Mouse (Mus musculus) embryonic facial prominence, embryonic 14.5 days (tissue): Measurements from ENCODE around the gene Pithd1. TPM values are rescaled to one million over a fixed set of nuclear protein-coding genes. Genes with fewer than 3 reads are reported as not detected.
A peak's percentile ranks its signal among the peaks of the same experiment; 100 is the strongest.

Source experiments
- ATAC-seq: fragments of 200-750 bp; cut with Nextera tagmentation; 2 replicates; pipeline ENCODE4 v1.8.0; 2017; ENCODE audit warnings: low read depth, moderate number of reproducible peaks, moderate TSS enrichment
- DNase-seq: peaks from one replicate; pipeline ENCODE4 v3.0.0-alpha.2; 2015; ENCODE audit warnings: low spot score
- H3K27ac ChIP-seq: fragments of 300-500 bp; sonication (generic); replicated peaks from 2 replicates; pipeline ENCODE4 v1.5.1; 2014; ENCODE audit warnings: low read depth, mild to moderate bottlenecking, low read length, moderate library complexity
- H3K27me3 ChIP-seq: fragments of 300-500 bp; sonication (generic); replicated peaks from 2 replicates; pipeline ENCODE4 v1.6.1; 2014; ENCODE audit warnings: low read length; ENCODE audit not compliant: control insufficient read depth, insufficient read depth
- H3K36me3 ChIP-seq: fragments of 300-500 bp; sonication (generic); 2 replicates; pipeline ENCODE4 v1.6.1; 2014; ENCODE audit warnings: low read length, mixed read lengths; ENCODE audit not compliant: control insufficient read depth, insufficient read depth
- H3K4me1 ChIP-seq: fragments of 300-500 bp; sonication (generic); 2 replicates; pipeline ENCODE4 v1.6.1; 2014; ENCODE audit warnings: antibody characterized with exemption, low read length; ENCODE audit not compliant: control insufficient read depth, insufficient read depth
- H3K4me2 ChIP-seq: fragments of 300-500 bp; sonication (generic); 2 replicates; pipeline ENCODE4 v1.6.1; 2014; ENCODE audit warnings: low read depth, mild to moderate bottlenecking, low read length, moderate library complexity, mixed read lengths
- H3K4me3 ChIP-seq: fragments of 300-500 bp; sonication (generic); 2 replicates; pipeline ENCODE4 v1.5.1; 2014; ENCODE audit warnings: low read depth, mild to moderate bottlenecking, low read length
- H3K9ac ChIP-seq: fragments of 300-500 bp; sonication (generic); 2 replicates; pipeline ENCODE4 v1.6.1; 2014; ENCODE audit warnings: low read depth, mild to moderate bottlenecking, low read length, moderate library complexity, mixed read lengths
- H3K9me3 ChIP-seq: fragments of 300-500 bp; sonication (generic); 2 replicates; pipeline ENCODE4 v1.6.1; 2016; ENCODE audit warnings: low read length; ENCODE audit not compliant: control insufficient read depth
- WGBS: fragments of 180-500 bp; shearing (Covaris S2); extraction: QIAGEN DNeasy Blood & Tissue Kit; methylation state at CpG from one replicate; pipeline ENCODE4 v1.1.7; 2014; 5-methylcytosine and 5-hydroxymethylcytosine counted together
- polyA plus RNA-seq: library from polyadenylated mRNA; unstranded; fragments of >200 nt; fragmentation: Nextera tagmentation; extraction: Ambion mirVana; gene quantifications from 2 replicates; pipeline ENCODE4 v1.2.1, GENCODE M21; 2014

Gene Pithd1
- polyA plus RNA-seq, 1 experiment from 2014 or later, result 48.3 TPM

GRCm38 (mm10) chr4:135968271-135968869 is 18.7 kb downstream of the Pithd1 start:
- DNase-seq, result no peak
- Histone ChIP-seq H3K27ac (no peak overlapping the region), H3K4me2 (no peak overlapping the region), H3K9me3 (no peaks in the 10 kb centered on the region), H3K4me3 (no peak overlapping the region), H3K9ac (no peak overlapping the region), H3K27me3 (no peaks in the 10 kb centered on the region), H3K36me3 (peaks cover 47% of the 10 kb centered on the region), H3K4me1 (peaks cover 8% of the 10 kb centered on the region)
- no peak for ATAC-seq
- WGBS, result 74% methylated on average over 13 of the region's 19 CpGs

DNA sequence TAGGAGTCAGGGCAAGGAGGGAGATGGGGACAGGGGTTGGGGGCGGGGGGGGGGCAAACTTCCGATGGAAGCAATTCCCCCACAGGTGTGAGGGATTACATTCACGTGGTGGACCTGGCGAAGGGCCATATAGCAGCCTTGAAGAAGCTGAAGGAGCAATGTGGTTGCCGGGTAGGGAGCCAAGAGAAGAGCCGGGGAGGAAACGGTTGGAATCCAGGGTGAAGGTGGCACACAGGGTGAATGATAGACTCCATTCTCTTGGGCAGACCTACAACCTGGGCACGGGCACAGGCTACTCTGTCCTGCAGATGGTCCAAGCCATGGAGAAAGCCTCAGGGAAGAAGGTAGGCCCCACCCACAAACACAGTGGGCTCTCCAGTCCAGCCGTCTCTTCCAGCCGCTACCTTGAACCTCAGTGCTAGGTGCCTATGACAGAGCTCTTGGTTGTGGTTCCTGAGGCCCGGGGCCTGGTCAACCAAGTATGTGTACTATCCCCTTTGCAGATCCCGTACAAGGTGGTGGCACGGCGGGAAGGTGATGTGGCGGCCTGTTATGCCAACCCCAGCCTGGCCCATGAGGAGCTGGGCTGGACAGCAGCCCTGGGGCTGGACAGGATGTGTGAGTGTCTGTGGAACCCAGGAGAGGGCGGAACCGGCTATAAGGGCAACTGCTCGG is 19.8 kb downstream of the Pithd1 start:
- Histone ChIP-seq H3K4me3 (no peak overlapping the region), H3K9me3 (no peaks in the 10 kb centered on the region), H3K4me2 (no peak overlapping the region), H3K9ac (no peak overlapping the region), H3K4me1 (peaks cover 8% of the 10 kb centered on the region), H3K27me3 (no peaks in the 10 kb centered on the region), H3K36me3 (peaks cover 47% of the 10 kb centered on the region), H3K27ac (no peak overlapping the region)
- ATAC-seq, result no peak
- no peak for DNase-seq
- WGBS, result 86% methylated on average over 18 of the region's 18 CpGs

DNA sequence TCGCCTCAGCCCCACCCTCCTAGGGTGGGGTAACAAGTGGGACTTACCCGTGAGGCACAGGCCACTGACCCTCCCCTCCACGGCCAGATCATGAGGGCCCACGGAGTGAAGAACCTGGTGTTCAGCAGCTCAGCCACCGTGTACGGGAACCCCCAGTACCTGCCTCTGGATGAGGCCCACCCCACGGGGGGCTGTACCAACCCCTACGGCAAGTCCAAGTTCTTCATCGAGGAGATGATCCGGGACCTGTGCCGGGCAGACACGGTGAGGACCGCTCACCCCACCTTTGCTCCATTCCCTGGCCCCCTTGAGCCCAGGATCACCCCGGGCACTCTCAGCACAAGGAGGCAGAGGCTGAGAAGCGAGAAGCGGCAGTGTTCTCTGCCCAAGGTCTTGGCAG is 20.8 kb downstream of the Pithd1 start:
- Histone ChIP-seq H3K27me3 (no peaks in the 10 kb centered on the region), H3K9ac (no peak overlapping the region), H3K4me2 (no peak overlapping the region), H3K9me3 (no peaks in the 10 kb centered on the region), H3K4me3 (no peak overlapping the region), H3K4me1 (peaks cover 2% of the 10 kb centered on the region), H3K27ac (no peak overlapping the region), H3K36me3 (peaks cover 53% of the 10 kb centered on the region)
- ATAC-seq (no peak), DNase-seq (no peak)
- WGBS, result 93% methylated on average over 16 of the region's 16 CpGs

- Histone ChIP-seq H3K27ac (no peak overlapping the region), H3K9me3 (no peaks in the 10 kb centered on the region), H3K4me1 (no peaks in the 10 kb centered on the region), H3K27me3 (no peaks in the 10 kb centered on the region), H3K4me3 (peak overlapping the region; percentile 61), H3K4me2 (peak overlapping the region; percentile 96; the same call in 1 of the 2 replicates), H3K9ac (0 out of 2 replicates have a peak overlapping the region, but pooled peaks have one; percentile 75), H3K36me3 (peaks cover 61% of the 10 kb centered on the region)
- 81% methylated on average over 9 of the region's 9 CpGs for WGBS
- ATAC-seq (no peak), DNase-seq (no peak)
Measured at GRCm38 (mm10) chr4:135965113-135965512, 22.0 kb downstream of the Pithd1 start.

DNA sequence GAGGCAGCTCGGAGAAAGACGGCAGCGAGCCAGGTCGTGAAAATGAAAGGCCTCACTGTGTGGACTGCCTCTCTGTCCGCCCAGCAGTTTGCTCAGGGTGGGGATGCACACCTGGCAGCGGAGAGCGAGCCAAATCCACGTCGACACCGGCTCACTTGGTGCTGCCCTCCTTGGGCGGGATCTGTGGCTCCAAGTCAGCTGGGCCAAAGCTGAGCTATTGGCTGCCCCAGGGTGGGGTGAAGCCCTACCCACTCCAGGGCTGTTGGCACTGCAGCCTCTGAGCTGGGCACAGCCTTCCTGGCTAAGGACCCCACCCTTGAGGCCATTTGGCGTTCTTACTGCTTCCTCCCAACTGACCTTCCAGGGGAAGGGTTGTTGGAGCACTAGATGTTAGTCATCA is 22.6 kb downstream of the Pithd1 start:
- H3K4me2 ChIP-seq, result peak overlapping the region; percentile 96
- peak overlapping the region; percentile 75 for H3K9ac ChIP-seq
- WGBS, result 3% methylated on average over 12 of the region's 12 CpGs
- H3K27me3 ChIP-seq, result no peaks in the 10 kb centered on the region
- peak overlapping the region; percentile 83 for H3K27ac ChIP-seq
- H3K36me3 ChIP-seq, result peaks cover 61% of the 10 kb centered on the region
- ATAC-seq, result peak; percentile 27; the same call in 1 of the 2 replicates
- H3K9me3 ChIP-seq, result no peaks in the 10 kb centered on the region
- DNase-seq, result peak; percentile 69
- no peaks in the 10 kb centered on the region for H3K4me1 ChIP-seq
- peak overlapping the region; percentile 61 for H3K4me3 ChIP-seq

DNA sequence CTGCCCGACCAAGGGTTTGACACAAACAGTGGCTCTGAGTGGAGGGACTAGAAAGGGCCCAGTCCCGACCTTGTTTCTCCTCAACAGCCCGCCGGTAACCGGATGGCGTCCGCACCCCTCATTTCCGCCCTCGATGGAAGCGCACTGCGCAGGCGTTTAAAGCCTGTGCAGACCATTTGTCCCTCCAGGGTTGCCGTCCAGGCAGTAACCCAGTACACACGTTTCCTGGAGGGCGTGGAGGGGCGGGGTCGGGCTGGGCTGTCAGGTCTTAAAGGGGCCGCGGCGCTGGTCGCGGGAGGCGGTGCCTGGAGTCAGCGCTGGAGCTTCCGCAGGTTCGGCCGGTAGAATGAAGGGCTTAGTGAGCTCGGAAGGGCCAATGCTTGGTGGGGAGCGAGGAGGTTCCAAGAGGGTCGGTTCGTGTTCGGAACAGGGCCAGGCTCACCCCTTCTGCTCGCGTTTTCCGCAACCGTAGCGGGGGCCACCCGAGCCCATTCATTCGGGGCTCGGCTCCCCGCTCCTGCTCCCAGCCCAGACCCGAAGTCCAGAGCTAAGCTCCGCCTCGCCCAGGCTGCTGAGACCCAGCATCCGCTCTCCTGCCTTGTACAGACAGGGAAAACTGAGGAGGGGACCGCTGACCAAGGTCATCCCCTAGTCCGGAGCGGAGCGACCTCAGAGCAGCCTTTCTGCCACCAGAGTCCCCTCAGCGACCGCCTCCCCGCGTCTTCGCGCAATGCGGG is 23.4 kb downstream of the Pithd1 start, which contains the start of gene Gale:
TSS of gene Gale (plus strand) at position 271 of the 737 bp plus-strand sequence.
- peak; percentile 99 for DNase-seq
- peak within 1 kb of the TSS; percentile 96 for H3K4me2 ChIP-seq
- H3K9me3 ChIP-seq, result no peaks in the 10 kb centered on the region
- H3K9ac ChIP-seq, result peak within 1 kb of the TSS; percentile 75
- H3K27me3 ChIP-seq, result no peaks in the 10 kb centered on the region
- 0% methylated on average over 34 of the region's 56 CpGs for WGBS
- H3K27ac ChIP-seq, result peak within 1 kb of the TSS; percentile 85
- ATAC-seq, result peak; percentile 96
- peak within 1 kb of the TSS; percentile 61 for H3K4me3 ChIP-seq
- no peaks in the 10 kb centered on the region for H3K4me1 ChIP-seq
- peaks cover 61% of the 10 kb centered on the region for H3K36me3 ChIP-seq

DNA sequence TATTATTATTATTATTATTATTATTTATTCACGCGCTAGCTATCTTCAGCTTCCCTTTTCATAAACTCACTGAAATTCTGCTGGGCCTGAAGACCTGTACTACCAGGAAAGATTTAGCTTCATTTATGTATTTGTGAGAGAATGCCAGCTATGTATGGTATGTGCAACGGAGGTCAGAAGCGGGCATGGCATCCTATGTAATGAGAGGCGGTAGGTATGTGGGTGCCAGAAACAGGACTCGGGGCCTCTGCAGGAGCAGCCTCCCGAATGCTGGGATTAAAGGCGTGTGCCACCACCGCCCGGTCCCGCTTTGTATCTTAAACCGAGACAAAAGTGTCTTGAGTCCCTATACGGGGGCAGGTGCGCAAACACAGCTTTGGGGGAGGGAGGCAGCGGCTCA is 24.1 kb downstream of the Pithd1 start:
- Histone ChIP-seq H3K4me3 (peak overlapping the region; percentile 61), H3K9ac (peak overlapping the region; percentile 75), H3K9me3 (no peaks in the 10 kb centered on the region), H3K4me2 (peak overlapping the region; percentile 96), H3K4me1 (no peaks in the 10 kb centered on the region), H3K27ac (peak overlapping the region; percentile 85), H3K27me3 (no peaks in the 10 kb centered on the region), H3K36me3 (peaks cover 60% of the 10 kb centered on the region)
- ATAC-seq (0 out of 2 replicates have a peak, but pooled peaks have one; percentile 3), DNase-seq (no peak)
- WGBS, result 8% methylated on average over 15 of the region's 15 CpGs

DNA sequence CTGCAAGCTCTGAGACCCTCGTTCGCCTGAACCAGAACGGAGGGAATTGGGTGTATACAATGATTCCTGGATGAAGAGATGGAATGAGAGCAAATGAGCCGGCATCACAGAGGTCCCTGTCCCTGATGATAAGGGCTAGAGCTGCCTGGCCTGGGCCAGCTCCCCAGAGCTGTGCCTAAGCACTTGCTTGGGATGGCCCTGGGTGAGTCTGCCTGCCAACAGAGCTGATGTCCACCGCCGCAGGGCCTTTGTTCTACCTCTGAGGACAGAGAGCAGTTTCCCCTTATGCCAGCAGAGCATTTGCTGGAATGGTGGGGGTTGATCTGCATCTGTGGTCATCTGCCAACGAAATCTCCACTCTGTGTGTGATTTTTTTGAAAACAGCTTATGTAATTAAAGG is 24.9 kb downstream of the Pithd1 start:
- no peaks in the 10 kb centered on the region for H3K4me1 ChIP-seq
- H3K36me3 ChIP-seq, result peaks cover 56% of the 10 kb centered on the region
- no peak for ATAC-seq
- H3K27ac ChIP-seq, result peak overlapping the region; percentile 85; the same call in 1 of the 2 replicates
- no peak overlapping the region for H3K9ac ChIP-seq
- no peak overlapping the region for H3K4me2 ChIP-seq
- no peaks in the 10 kb centered on the region for H3K9me3 ChIP-seq
- no peaks in the 10 kb centered on the region for H3K27me3 ChIP-seq
- no peak for DNase-seq
- H3K4me3 ChIP-seq, result no peak overlapping the region
- 88% methylated on average over 7 of the region's 7 CpGs for WGBS
